Mouse (Mus musculus): Measurements from ENCODE around the gene Grik4. TPM values are rescaled to one million over a fixed set of nuclear protein-coding genes. Genes with fewer than 3 reads are reported as not detected.

Gene Grik4
- total and polyA plus RNA-seq, 2 experiments from 2014 or later, result 7.7 to 11.9 TPM

DNA sequence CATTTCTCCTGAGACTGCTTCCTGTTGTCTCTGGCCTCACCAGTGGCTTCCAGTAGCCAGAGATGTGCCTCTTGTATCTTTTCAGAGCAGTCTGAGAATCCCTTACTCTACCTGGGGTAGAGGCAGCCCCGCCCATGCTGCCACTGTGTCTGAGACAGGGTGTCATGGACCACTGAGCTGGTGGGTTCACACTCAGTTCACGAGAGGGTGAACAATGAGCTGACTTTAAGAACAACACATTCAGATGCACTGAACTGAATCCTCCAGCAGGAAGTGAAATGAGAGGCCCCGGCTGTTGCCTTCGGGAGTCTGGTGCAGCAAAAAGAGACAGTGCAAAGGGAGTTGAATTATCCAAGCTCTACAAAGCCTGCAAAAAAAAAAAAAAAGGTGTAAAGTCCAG is 221.8 kb downstream of the Grik4 start:
- no peaks in the 10 kb centered on the region for H3K4me1 ChIP-seq (ENCODE audit: insufficient read depth)
- no peak for DNase-seq
- no peak overlapping the region for H3K27ac ChIP-seq (ENCODE audit: low read depth, low read length)
- 24% methylated on average over 4 of the region's 4 CpGs for WGBS
- H3K36me3 ChIP-seq (ENCODE audit: insufficient read depth), result no peaks in the 10 kb centered on the region
- H3K9me3 ChIP-seq (ENCODE audit: low read length), result no peaks in the 10 kb centered on the region
- TF ChIP-seq CTCF (IDR thresholded peaks at IDR 0.05; ENCODE audit: low read depth), result no peak
- H3K27me3 ChIP-seq (ENCODE audit: insufficient read depth, low read length), result no peaks in the 10 kb centered on the region
- H3K4me2 ChIP-seq (ENCODE audit: low read depth), result no peak overlapping the region
- no peak overlapping the region for H3K4me3 ChIP-seq (ENCODE audit: low read depth, low read length)
- H3K9ac ChIP-seq, result no peak overlapping the region
- ATAC-seq, result peak; percentile 58; the same call in 1 of the 2 replicates

- Histone ChIP-seq H3K36me3 (ENCODE audit: insufficient read depth) (no peaks in the 10 kb centered on the region), H3K4me1 (ENCODE audit: insufficient read depth) (no peaks in the 10 kb centered on the region), H3K9me3 (ENCODE audit: low read length) (no peaks in the 10 kb centered on the region), H3K9ac (no peak overlapping the region), H3K4me3 (ENCODE audit: low read depth, low read length) (no peak overlapping the region), H3K4me2 (ENCODE audit: low read depth) (no peak overlapping the region), H3K27me3 (ENCODE audit: insufficient read depth, low read length) (no peaks in the 10 kb centered on the region), H3K27ac (ENCODE audit: low read depth, low read length) (no peak overlapping the region)
- WGBS, result 74% methylated on average over 9 of the region's 9 CpGs
- no peak for DNase-seq
- no peak for ATAC-seq
- no peak for TF ChIP-seq CTCF (IDR thresholded peaks at IDR 0.05; ENCODE audit: low read depth)
Measured at GRCm38 (mm10) chr9:42721718-42722117, 222.6 kb downstream of the Grik4 start.

GRCm38 (mm10) chr9:42721146-42721545 is 223.1 kb downstream of the Grik4 start:
- no peak overlapping the region for H3K4me2 ChIP-seq (ENCODE audit: low read depth)
- no peaks in the 10 kb centered on the region for H3K27me3 ChIP-seq (ENCODE audit: insufficient read depth, low read length)
- no peaks in the 10 kb centered on the region for H3K36me3 ChIP-seq (ENCODE audit: insufficient read depth)
- TF ChIP-seq CTCF (IDR thresholded peaks at IDR 0.05; ENCODE audit: low read depth), result no peak
- H3K9me3 ChIP-seq (ENCODE audit: low read length), result no peaks in the 10 kb centered on the region
- ATAC-seq (no peak), DNase-seq (no peak)
- no peak overlapping the region for H3K27ac ChIP-seq (ENCODE audit: low read depth, low read length)
- no peak overlapping the region for H3K9ac ChIP-seq
- H3K4me3 ChIP-seq (ENCODE audit: low read depth, low read length), result no peak overlapping the region
- WGBS, result 73% methylated on average over 4 of the region's 4 CpGs
- no peaks in the 10 kb centered on the region for H3K4me1 ChIP-seq (ENCODE audit: insufficient read depth)

DNA sequence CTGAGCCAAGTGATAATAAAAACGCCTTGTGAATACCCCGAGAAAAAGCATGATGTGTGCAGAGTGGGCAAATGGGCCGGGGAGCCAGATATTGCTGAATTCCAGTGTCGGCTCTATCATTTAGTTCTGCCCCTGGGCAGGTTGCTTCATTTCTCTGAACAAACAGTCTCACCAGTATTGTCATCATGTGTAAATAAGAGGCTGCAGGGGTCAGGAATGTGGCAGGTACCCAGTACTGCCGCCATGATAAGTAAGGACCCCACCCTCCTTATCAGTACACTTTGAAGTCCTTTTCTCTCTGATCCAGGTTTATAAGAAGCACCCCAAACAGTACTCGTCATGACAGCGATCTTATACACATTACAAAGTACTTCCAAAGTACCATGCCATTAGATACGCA is 230.4 kb downstream of the Grik4 start:
- H3K9me3 ChIP-seq (ENCODE audit: low read length), result no peaks in the 10 kb centered on the region
- no peaks in the 10 kb centered on the region for H3K4me1 ChIP-seq (ENCODE audit: insufficient read depth)
- 91% methylated on average over 8 of the region's 8 CpGs for WGBS
- H3K9ac ChIP-seq, result no peak overlapping the region
- TF ChIP-seq CTCF (IDR thresholded peaks at IDR 0.05; ENCODE audit: low read depth), result no peak
- H3K27ac ChIP-seq (ENCODE audit: low read depth, low read length), result no peak overlapping the region
- no peak overlapping the region for H3K4me2 ChIP-seq (ENCODE audit: low read depth)
- H3K4me3 ChIP-seq (ENCODE audit: low read depth, low read length), result no peak overlapping the region
- no peaks in the 10 kb centered on the region for H3K27me3 ChIP-seq (ENCODE audit: insufficient read depth, low read length)
- ATAC-seq (no peak), DNase-seq (no peak)
- H3K36me3 ChIP-seq (ENCODE audit: insufficient read depth), result no peaks in the 10 kb centered on the region

DNA sequence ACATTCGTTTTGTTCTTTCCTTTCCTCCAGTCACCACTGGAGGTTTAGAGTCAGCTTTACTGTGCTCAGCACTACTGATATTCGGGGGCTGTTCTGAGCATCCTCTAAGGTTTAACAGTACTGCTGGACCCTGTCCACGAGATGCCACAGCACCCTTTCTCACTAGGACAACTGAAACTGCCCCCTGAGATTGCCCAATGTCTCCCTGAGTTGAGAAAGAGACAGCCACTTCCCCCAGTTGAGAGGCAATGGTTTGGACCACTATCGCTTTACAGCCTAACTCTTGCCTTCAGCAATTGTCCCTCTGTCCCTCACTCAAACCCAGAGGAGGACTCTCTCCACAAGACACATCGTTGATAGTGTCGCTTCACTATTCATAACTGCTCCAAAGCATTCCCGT is 238.4 kb downstream of the Grik4 start:
- ATAC-seq, result no peak
- Histone ChIP-seq H3K27me3 (ENCODE audit: insufficient read depth, low read length) (no peaks in the 10 kb centered on the region), H3K9me3 (ENCODE audit: low read length) (no peaks in the 10 kb centered on the region), H3K36me3 (ENCODE audit: insufficient read depth) (no peaks in the 10 kb centered on the region), H3K9ac (no peak overlapping the region), H3K4me2 (ENCODE audit: low read depth) (no peak overlapping the region), H3K4me1 (ENCODE audit: insufficient read depth) (0 out of 2 replicates have a peak, but pooled peaks cover 4% of the 10 kb centered on the region), H3K27ac (ENCODE audit: low read depth, low read length) (no peak overlapping the region), H3K4me3 (ENCODE audit: low read depth, low read length) (no peak overlapping the region)
- 79% methylated on average over 7 of the region's 7 CpGs for WGBS
- no peak for DNase-seq
- no peak for TF ChIP-seq CTCF (IDR thresholded peaks at IDR 0.05; ENCODE audit: low read depth)

DNA sequence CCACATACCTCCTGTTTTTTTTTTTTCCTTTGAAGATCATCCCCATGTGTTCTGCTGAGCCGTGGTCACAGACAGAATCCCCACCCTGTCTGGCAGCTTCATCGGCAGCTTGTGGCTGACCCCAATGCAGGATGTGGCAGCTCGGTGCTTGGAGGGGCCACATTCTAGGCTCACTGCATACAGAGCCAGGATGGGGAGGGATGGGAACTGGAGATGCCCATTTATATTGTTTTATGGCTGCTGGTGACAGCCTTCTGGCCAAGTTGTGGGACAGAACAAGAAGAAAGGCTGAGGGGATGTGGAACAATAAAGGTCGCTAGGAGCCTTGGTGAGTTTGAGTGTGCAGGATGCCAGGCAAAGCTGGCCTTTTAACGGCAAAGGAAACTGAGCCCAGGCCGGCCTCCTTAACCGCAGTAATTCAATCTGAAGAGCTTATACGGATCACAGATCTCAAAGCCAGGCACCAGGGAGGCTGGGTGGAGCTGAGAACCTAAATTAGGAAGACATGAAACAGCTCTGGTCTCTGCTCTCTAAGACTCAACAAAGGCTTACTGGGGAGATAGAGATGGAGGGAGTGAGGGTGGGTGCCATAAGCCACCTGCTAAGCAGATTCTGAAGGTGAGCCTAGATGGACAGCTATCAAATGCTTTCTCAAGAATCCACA is 241.0 kb downstream of the Grik4 start:
- no peak for TF ChIP-seq CTCF (IDR thresholded peaks at IDR 0.05; ENCODE audit: low read depth)
- no peak for ATAC-seq
- H3K36me3 ChIP-seq (ENCODE audit: insufficient read depth), result no peaks in the 10 kb centered on the region
- DNase-seq, result no peak
- no peak overlapping the region for H3K27ac ChIP-seq (ENCODE audit: low read depth, low read length)
- H3K4me1 ChIP-seq (ENCODE audit: insufficient read depth), result 0 out of 2 replicates have a peak, but pooled peaks cover 4% of the 10 kb centered on the region
- WGBS, result 33% methylated on average over 8 of the region's 8 CpGs
- no peak overlapping the region for H3K4me3 ChIP-seq (ENCODE audit: low read depth, low read length)
- H3K4me2 ChIP-seq (ENCODE audit: low read depth), result no peak overlapping the region
- H3K9ac ChIP-seq, result no peak overlapping the region
- no peaks in the 10 kb centered on the region for H3K9me3 ChIP-seq (ENCODE audit: low read length)
- no peaks in the 10 kb centered on the region for H3K27me3 ChIP-seq (ENCODE audit: insufficient read depth, low read length)

DNA sequence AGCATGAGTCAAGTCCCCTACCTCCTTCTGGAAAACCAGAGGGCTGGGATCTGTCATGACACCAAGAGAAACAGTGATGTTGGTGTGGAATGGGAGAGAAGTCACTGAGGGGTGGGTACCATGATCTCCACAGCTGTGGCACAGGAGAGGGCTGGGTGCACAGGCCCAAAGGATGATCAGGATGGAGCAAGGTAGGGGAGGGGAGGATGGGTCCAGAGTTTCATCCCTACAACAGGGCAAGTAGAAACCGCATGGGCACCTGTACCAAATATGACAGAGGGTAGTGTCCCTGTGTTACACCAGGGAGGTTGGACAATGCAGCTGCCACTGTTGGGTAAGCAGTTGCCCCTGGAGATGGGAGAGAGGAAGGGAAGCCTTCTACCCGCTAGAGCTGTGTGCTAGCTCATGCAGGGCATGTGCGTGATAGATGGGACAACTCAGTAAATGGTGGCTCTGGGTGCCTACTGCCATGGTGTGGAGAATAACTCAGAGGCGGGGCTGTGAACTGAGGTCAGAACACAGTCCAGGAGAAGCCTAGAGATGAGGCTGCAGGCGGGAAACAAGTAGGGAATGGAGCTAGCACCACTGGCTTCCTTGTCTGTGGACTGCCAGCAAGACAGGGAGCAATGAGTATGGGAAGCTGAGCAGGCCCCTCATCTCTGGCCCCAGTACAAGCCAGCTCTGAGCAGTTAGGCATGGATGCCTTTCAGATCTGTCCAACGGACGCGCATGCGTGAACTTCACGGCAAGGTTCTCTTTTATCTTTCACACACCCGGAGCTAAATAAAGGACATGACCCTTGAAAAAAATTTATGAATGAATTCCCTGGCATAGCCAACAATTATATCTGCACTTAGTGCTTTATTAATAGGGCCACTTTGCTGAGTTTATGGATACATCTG is 241.8 kb downstream of the Grik4 start:
- no peaks in the 10 kb centered on the region for H3K27me3 ChIP-seq (ENCODE audit: insufficient read depth, low read length)
- no peak overlapping the region for H3K4me2 ChIP-seq (ENCODE audit: low read depth)
- H3K4me1 ChIP-seq (ENCODE audit: insufficient read depth), result 0 out of 2 replicates have a peak, but pooled peaks cover 4% of the 10 kb centered on the region
- H3K9me3 ChIP-seq (ENCODE audit: low read length), result no peaks in the 10 kb centered on the region
- no peak for DNase-seq
- 79% methylated on average over 11 of the region's 11 CpGs for WGBS
- H3K36me3 ChIP-seq (ENCODE audit: insufficient read depth), result no peaks in the 10 kb centered on the region
- H3K9ac ChIP-seq, result no peak overlapping the region
- ATAC-seq, result no peak
- no peak overlapping the region for H3K4me3 ChIP-seq (ENCODE audit: low read depth, low read length)
- H3K27ac ChIP-seq (ENCODE audit: low read depth, low read length), result no peak overlapping the region
- no peak for TF ChIP-seq CTCF (IDR thresholded peaks at IDR 0.05; ENCODE audit: low read depth)

All from forebrain, postnatal 0 days (tissue).